Comparison of ENCODE assay signal across 14 mouse cellular contexts in the genomic region with DNA sequence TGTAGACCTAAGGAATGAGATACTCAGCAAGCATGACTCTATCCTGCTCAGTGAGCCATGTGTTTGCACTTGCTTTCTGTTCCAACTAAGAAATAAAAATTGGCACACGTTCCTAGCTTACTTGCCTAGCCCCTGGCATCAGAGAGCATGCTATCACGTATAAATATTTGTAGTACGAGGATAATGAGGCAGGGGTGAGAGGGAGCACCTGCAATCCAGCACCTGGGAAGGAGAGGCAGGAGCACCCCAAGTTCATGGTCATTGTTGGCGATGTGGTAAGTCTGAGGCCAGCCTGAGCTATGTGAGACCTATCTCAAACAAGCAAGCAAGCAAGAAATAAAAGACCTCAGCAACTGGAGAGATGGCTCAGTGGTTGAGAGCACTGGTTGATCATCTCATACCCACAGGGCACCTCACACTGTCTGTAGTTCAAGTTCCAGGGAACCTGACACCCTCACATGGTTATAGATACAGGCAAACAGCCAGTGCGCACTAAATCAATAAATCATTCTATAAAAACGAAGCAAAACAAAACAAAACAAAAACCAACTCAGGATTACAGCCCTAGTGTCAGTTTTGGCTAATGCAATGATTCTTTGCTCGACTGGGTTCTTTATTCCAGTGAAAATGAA. TPM values are rescaled to one million over a fixed set of nuclear protein-coding genes. Genes with fewer than 3 reads are reported as not detected.
DNase-seq lines count a peak whose midpoint lies in the region; ATAC-seq and TF ChIP-seq lines count a peak whose summit lies in the region.
"Had no signal": no experiment of that assay in that cellular context is flagged by ENCODE, and none has a peak within 500 bp of the region (broad histone marks: within the 10 kb centered on the region; RNA-seq: fewer than 3 reads in every experiment).

No protein-coding gene starts in this region.

- TF ChIP-seq POLR2A in limb, embryonic 14.5 days (IDR thresholded peaks at IDR 0.05; ENCODE audit: borderline replicate concordance, extremely low read depth, insufficient read depth, insufficient read length) = no peak
- no peak for TF ChIP-seq POLR2A in small intestine, adult 2 months (IDR thresholded peaks at IDR 0.05; ENCODE audit: low read depth, low read length)

- no peak overlapping the region for H3K9ac ChIP-seq in liver, embryonic 12.5 days
- no peak overlapping the region for H3K9ac ChIP-seq in liver, embryonic 11.5 days (ENCODE audit: low read depth, low read length)
- H3K9ac ChIP-seq in forebrain, embryonic 14.5 days (ENCODE audit: low read length) = no peak overlapping the region
- no peak overlapping the region for H3K9ac ChIP-seq in limb, embryonic 14.5 days (ENCODE audit: low read depth, low read length, severe bottlenecking)

- peaks cover 22% of the 10 kb centered on the region for H3K4me1 ChIP-seq in liver, embryonic 12.5 days
- H3K4me1 ChIP-seq in liver, embryonic 11.5 days (replicated peaks; ENCODE audit: control insufficient read depth, insufficient read depth, low read length) = peaks cover 3% of the 10 kb centered on the region; the same call in 1 of the 2 replicates
- H3K4me1 ChIP-seq in forebrain, embryonic 14.5 days (ENCODE audit: control insufficient read depth, insufficient read depth, low read length) = peaks cover 8% of the 10 kb centered on the region
- peaks cover 8% of the 10 kb centered on the region for H3K4me1 ChIP-seq in limb, embryonic 14.5 days (ENCODE audit: control insufficient read depth, insufficient read depth, low read length)
- no peaks in the 10 kb centered on the region for H3K4me1 ChIP-seq in small intestine, adult 2 months (ENCODE audit: control insufficient read depth, insufficient read depth, insufficient read length, low read length)

- H3K36me3 ChIP-seq in liver, embryonic 12.5 days = peaks cover 3% of the 10 kb centered on the region; the same call in 1 of the 2 replicates
- H3K36me3 ChIP-seq in liver, embryonic 11.5 days (ENCODE audit: control insufficient read depth, insufficient read depth, low read length) = 0 out of 2 replicates have a peak, but pooled peaks cover 2% of the 10 kb centered on the region
- H3K36me3 ChIP-seq in forebrain, embryonic 14.5 days (ENCODE audit: control insufficient read depth, insufficient read depth, low read length) = peaks cover 9% of the 10 kb centered on the region; the same call in 1 of the 2 replicates
- no peaks in the 10 kb centered on the region for H3K36me3 ChIP-seq in limb, embryonic 14.5 days (ENCODE audit: control insufficient read depth, insufficient read depth, low read length)
- H3K36me3 ChIP-seq in small intestine, adult 2 months (ENCODE audit: control insufficient read depth, insufficient read depth, low read length) = peaks cover 9% of the 10 kb centered on the region
- H3K36me3 ChIP-seq: embryonic facial prominence, embryonic 12.5 days had no signal

- peak overlapping the region; percentile 90; the same call in 1 of the 2 replicates for H3K4me2 ChIP-seq in liver, embryonic 12.5 days
- H3K4me2 ChIP-seq in liver, embryonic 11.5 days = no peak overlapping the region; the same call in 1 of the 2 replicates
- H3K4me2 ChIP-seq in forebrain, embryonic 14.5 days (ENCODE audit: low read length) = no peak overlapping the region
- H3K4me2 ChIP-seq in limb, embryonic 14.5 days (replicated peaks; ENCODE audit: low read depth, low read length, severe bottlenecking) = 0 out of 2 replicates have a peak overlapping the region, but pooled peaks have one; percentile 83

- no peaks in the 10 kb centered on the region for H3K27me3 ChIP-seq in liver, embryonic 12.5 days (replicated peaks)
- H3K27me3 ChIP-seq in liver, embryonic 11.5 days (replicated peaks; ENCODE audit: control insufficient read depth, insufficient read depth, low read length) = no peaks in the 10 kb centered on the region
- H3K27me3 ChIP-seq in forebrain, embryonic 14.5 days (replicated peaks; ENCODE audit: control insufficient read depth, insufficient read depth, low read length) = no peaks in the 10 kb centered on the region
- H3K27me3 ChIP-seq in limb, embryonic 14.5 days (ENCODE audit: control insufficient read depth, insufficient read depth, low read length) = no peaks in the 10 kb centered on the region
- no peaks in the 10 kb centered on the region for H3K27me3 ChIP-seq in small intestine, adult 2 months (ENCODE audit: control insufficient read depth, insufficient read depth, low read length)

- H3K27ac ChIP-seq in liver, embryonic 12.5 days = no peak overlapping the region
- H3K27ac ChIP-seq in liver, embryonic 11.5 days (ENCODE audit: low read depth, low read length) = no peak overlapping the region
- H3K27ac ChIP-seq in forebrain, embryonic 14.5 days (ENCODE audit: low read depth, low read length) = no peak overlapping the region
- H3K27ac ChIP-seq in limb, embryonic 14.5 days (replicated peaks; ENCODE audit: low read depth, low read length) = no peak overlapping the region
- no peak overlapping the region for H3K27ac ChIP-seq in small intestine, adult 2 months (ENCODE audit: insufficient read depth, low read depth, low read length)
- H3K27ac ChIP-seq: embryonic facial prominence, embryonic 12.5 days had no signal

- DNase-seq in liver, embryonic 11.5 days (ENCODE audit: low spot score) = no peak
- DNase-seq in forebrain, embryonic 14.5 days (ENCODE audit: low spot score) = peak; percentile 14
- DNase-seq in limb, embryonic 14.5 days (ENCODE audit: low spot score) = no peak
- no peak for DNase-seq in adrenal gland, adult (ENCODE audit: inconsistent age in 2 of 2, low spot score in 1 of 2)
- no peak for DNase-seq in cerebellum, adult 9-10 months
- DNase-seq: adrenal gland, postnatal 14 days; cerebellum, adult 11 months; gastrocnemius, adult 2 months; thymus, postnatal 25 days had no signal

- WGBS in liver, embryonic 12.5 days (ENCODE audit: insufficient replicate concordance) = 72% methylated on average over 7 of the region's 7 CpGs
- WGBS in liver, embryonic 11.5 days = 76% methylated on average over 7 of the region's 7 CpGs
- 79% methylated on average over 7 of the region's 7 CpGs for WGBS in forebrain, embryonic 14.5 days
- WGBS in limb, embryonic 14.5 days = 71% methylated on average over 7 of the region's 7 CpGs
- 20% methylated on average over 7 of the region's 7 CpGs for WGBS in small intestine, adult 2 months

- ATAC-seq in liver, embryonic 12.5 days = no peak
- no peak for ATAC-seq in liver, embryonic 11.5 days (replicated peaks; ENCODE audit: low FRiP score)
- no peak for ATAC-seq in forebrain, embryonic 14.5 days
- no peak for ATAC-seq in limb, embryonic 14.5 days (ENCODE audit: low FRiP score, low read depth)

- TF ChIP-seq CTCF in small intestine, adult 2 months (IDR thresholded peaks at IDR 0.05; ENCODE audit: extremely low read depth, insufficient read length, insufficient replicate concordance, low read depth, low read length) = no peak

- no peaks in the 10 kb centered on the region for H3K9me3 ChIP-seq in liver, embryonic 12.5 days (replicated peaks)
- H3K9me3 ChIP-seq in liver, embryonic 11.5 days (ENCODE audit: control insufficient read depth, low read length) = no peaks in the 10 kb centered on the region
- no peaks in the 10 kb centered on the region for H3K9me3 ChIP-seq in forebrain, embryonic 14.5 days (replicated peaks; ENCODE audit: control insufficient read depth, low read length)
- H3K9me3 ChIP-seq in limb, embryonic 14.5 days (ENCODE audit: control insufficient read depth, low read length) = no peaks in the 10 kb centered on the region
- H3K9me3 ChIP-seq: embryonic facial prominence, embryonic 12.5 days had no signal

- no peak overlapping the region for H3K4me3 ChIP-seq in liver, embryonic 12.5 days
- no peak overlapping the region for H3K4me3 ChIP-seq in liver, embryonic 11.5 days (ENCODE audit: low read depth, low read length)
- no peak overlapping the region for H3K4me3 ChIP-seq in forebrain, embryonic 14.5 days (ENCODE audit: low read depth, low read length)
- H3K4me3 ChIP-seq in limb, embryonic 14.5 days (replicated peaks; ENCODE audit: low read length) = no peak overlapping the region
- H3K4me3 ChIP-seq in small intestine, adult 2 months (ENCODE audit: low read depth, low read length) = 0 out of 2 replicates have a peak overlapping the region, but pooled peaks have one; percentile 19

RNA-seq across cellular contexts. Expression of a gene that starts 1.4 kb away (rescaled TPM):
- polyA plus RNA-seq in liver, embryonic 12.5 days (2016; fragmentation: Nextera tagmentation; extraction: Ambion mirVana) = 24.6 and 25.1 TPM in 2 replicates
- 34.5 and 35.5 TPM in 2 replicates for polyA plus RNA-seq in liver, embryonic 11.5 days (2014; fragmentation: Nextera tagmentation; extraction: Ambion mirVana)
- 39.9 TPM in 2 replicates for polyA plus RNA-seq in forebrain, embryonic 14.5 days (2014; fragmentation: Nextera tagmentation; extraction: Ambion mirVana)
- 36.1 and 38.5 TPM in 2 replicates for polyA plus RNA-seq in limb, embryonic 14.5 days (2012; rRNA removed)
- polyA plus RNA-seq in limb, embryonic 14.5 days (2014; fragmentation: Nextera tagmentation; extraction: Ambion mirVana) = 31.3 and 35.0 TPM in 2 replicates
- polyA plus RNA-seq in small intestine, adult 2 months (2012; rRNA removed) = 60.3 and 96.4 TPM in 2 replicates

RNA-seq across cellular contexts. Expression of a gene that starts 7.8 kb away (rescaled TPM):
- not detected in 2 replicates for polyA plus RNA-seq in liver, embryonic 12.5 days (2016; fragmentation: Nextera tagmentation; extraction: Ambion mirVana)
- polyA plus RNA-seq in liver, embryonic 11.5 days (2014; fragmentation: Nextera tagmentation; extraction: Ambion mirVana) = not detected in 2 replicates
- polyA plus RNA-seq in forebrain, embryonic 14.5 days (2014; fragmentation: Nextera tagmentation; extraction: Ambion mirVana) = not detected in 2 replicates
- not detected in 2 replicates for polyA plus RNA-seq in limb, embryonic 14.5 days (2012; rRNA removed)
- not detected in 2 replicates for polyA plus RNA-seq in limb, embryonic 14.5 days (2014; fragmentation: Nextera tagmentation; extraction: Ambion mirVana)
- not detected in 2 replicates for polyA plus RNA-seq in small intestine, adult 2 months (2012; rRNA removed)
- polyA plus RNA-seq: embryonic facial prominence, embryonic 12.5 days; heart, postnatal 0 days; lung, embryonic 16.5 days had no signal

RNA-seq across cellular contexts. Expression of a gene that starts 23.0 kb away (rescaled TPM):
- 1.2 and 1.5 TPM in 2 replicates for polyA plus RNA-seq in liver, embryonic 12.5 days (2016; fragmentation: Nextera tagmentation; extraction: Ambion mirVana)
- 2.6 TPM in 2 replicates for polyA plus RNA-seq in liver, embryonic 11.5 days (2014; fragmentation: Nextera tagmentation; extraction: Ambion mirVana)
- polyA plus RNA-seq in forebrain, embryonic 14.5 days (2014; fragmentation: Nextera tagmentation; extraction: Ambion mirVana) = 2.2 and 4.3 TPM in 2 replicates
- polyA plus RNA-seq in limb, embryonic 14.5 days (2012; rRNA removed) = 6.2 and 8.2 TPM in 2 replicates
- polyA plus RNA-seq in limb, embryonic 14.5 days (2014; fragmentation: Nextera tagmentation; extraction: Ambion mirVana) = 4.3 and 5.2 TPM in 2 replicates
- polyA plus RNA-seq in small intestine, adult 2 months (2012; rRNA removed) = 4.8 and 6.8 TPM in 2 replicates

RNA-seq across cellular contexts. Expression of a gene that starts 35.7 kb away (rescaled TPM):
- 78.5 and 80.9 TPM in 2 replicates for polyA plus RNA-seq in liver, embryonic 12.5 days (2016; fragmentation: Nextera tagmentation; extraction: Ambion mirVana)
- polyA plus RNA-seq in liver, embryonic 11.5 days (2014; fragmentation: Nextera tagmentation; extraction: Ambion mirVana) = 103 and 109 TPM in 2 replicates
- 153 and 181 TPM in 2 replicates for polyA plus RNA-seq in forebrain, embryonic 14.5 days (2014; fragmentation: Nextera tagmentation; extraction: Ambion mirVana)
- 166 and 196 TPM in 2 replicates for polyA plus RNA-seq in limb, embryonic 14.5 days (2012; rRNA removed)
- 140 and 153 TPM in 2 replicates for polyA plus RNA-seq in limb, embryonic 14.5 days (2014; fragmentation: Nextera tagmentation; extraction: Ambion mirVana)
- polyA plus RNA-seq in small intestine, adult 2 months (2012; rRNA removed) = 66.5 and 133 TPM in 2 replicates

RNA-seq across cellular contexts. Expression of a gene that starts 47.3 kb away (rescaled TPM):
- 0.04 TPM in 1 of 2 replicates, not detected in the other for polyA plus RNA-seq in liver, embryonic 12.5 days (2016; fragmentation: Nextera tagmentation; extraction: Ambion mirVana)
- 0.04 TPM in 1 of 2 replicates, not detected in the other for polyA plus RNA-seq in liver, embryonic 11.5 days (2014; fragmentation: Nextera tagmentation; extraction: Ambion mirVana)
- polyA plus RNA-seq in forebrain, embryonic 14.5 days (2014; fragmentation: Nextera tagmentation; extraction: Ambion mirVana) = 11.7 and 13.1 TPM in 2 replicates
- 0.30 and 0.44 TPM in 2 replicates for polyA plus RNA-seq in limb, embryonic 14.5 days (2012; rRNA removed)
- polyA plus RNA-seq in limb, embryonic 14.5 days (2014; fragmentation: Nextera tagmentation; extraction: Ambion mirVana) = 0.04 and 0.07 TPM in 2 replicates
- polyA plus RNA-seq in small intestine, adult 2 months (2012; rRNA removed) = 0.22 and 2.4 TPM in 2 replicates

Comparison
In these comparisons a context has a peak if more than half of its experiments do, and no peak if none do; other contexts are left out.
1. H3K4me2 ChIP-seq: peak in liver, embryonic 12.5 days (single experiment) and limb, embryonic 14.5 days (single experiment); none in liver, embryonic 11.5 days (single experiment) and forebrain, embryonic 14.5 days (single experiment).